Mouse (Mus musculus) lung, embryonic 15.5 days (tissue): Measurements from ENCODE around the gene Tubb1. TPM values are rescaled to one million over a fixed set of nuclear protein-coding genes. Genes with fewer than 3 reads are reported as not detected.

Experiments
- polyA plus RNA-seq: library from polyadenylated mRNA; unstranded; fragments of >200 nt; fragmentation: Nextera tagmentation; extraction: Ambion mirVana; gene quantifications from 2 replicates; pipeline ENCODE4 v1.2.1, GENCODE M21; 2015

The Tubb1 gene
- polyA plus RNA-seq, 1 experiment from 2014 or later, result 6.6 TPM

Other genes starting within 250 kb of the Tubb1 start
- gene Gnas, start 166.4 kb upstream of the Tubb1 start, polyA plus RNA-seq, result 2,028 and 2,095 TPM in 2 replicates
- 25.3 and 26.4 TPM in 2 replicates for gene Gm20721, start 104.0 kb upstream of the Tubb1 start, polyA plus RNA-seq
- gene Nelfcd, start 34.9 kb upstream of the Tubb1 start, polyA plus RNA-seq, result 128 and 138 TPM in 2 replicates
- gene Ctsz, start 11.7 kb upstream of the Tubb1 start, polyA plus RNA-seq, result 212 and 217 TPM in 2 replicates
- 761 and 785 TPM in 2 replicates for gene Atp5e, start 13.4 kb downstream of the Tubb1 start, polyA plus RNA-seq
- 116 TPM in 2 replicates for gene Prelid3b, start 22.4 kb downstream of the Tubb1 start, polyA plus RNA-seq
- gene Zfp831, start 192.8 kb downstream of the Tubb1 start, polyA plus RNA-seq, result 0.02 and 0.03 TPM in 2 replicates